Mouse (Mus musculus) adrenal gland, adult (tissue): ENCODE measurements at regions not wholly inside any gene's neighbourhood (a gene's known extent, or its start where the extent isn't known, plus 50 kb on each side); places are given as distances from the start of the nearest gene placed in this dataset.
"Not testable (repeated sequence)": the region's sequence is repeated elsewhere in the genome, so short reads cannot be mapped to it uniquely, and the experiment has no call there.

Experiments
- DNase-seq, 2 experiments: peaks; one replicate each; pipeline ENCODE4 v3.0.0; 2022 to 2023; ENCODE audit warnings: low spot score in 1 of 2; ENCODE audit not compliant: inconsistent age in 2 of 2

- DNase-seq = not testable (repeated sequence)
These were observed 100.0 kb downstream of the Raet1d start for GRCm38 (mm10) chr10:22460386-22460785.

GRCm38 (mm10) chr10:22460818-22461479 is 100.6 kb downstream of the Raet1d start:
- DNase-seq = not testable (repeated sequence)

- DNase-seq = not testable (repeated sequence)
These were observed 101.2 kb downstream of the Raet1d start for GRCm38 (mm10) chr10:22461480-22462050.

GRCm38 (mm10) chr10:22471722-22472330 is 111.5 kb downstream of the Raet1d start:
- not testable (repeated sequence) for DNase-seq

- DNase-seq = peak; percentile 18 to 72
These were observed 119.5 kb downstream of the Raet1d start for GRCm38 (mm10) chr10:22479860-22480259.

GRCm38 (mm10) chr10:22487071-22487470 is 126.7 kb downstream of the Raet1d start:
- not testable (repeated sequence) for DNase-seq

GRCm38 (mm10) chr10:22491806-22492347 is 131.5 kb downstream of the Raet1d start:
- DNase-seq = not testable (repeated sequence)

- no peak for DNase-seq
These were observed 135.7 kb downstream of the Raet1d start for GRCm38 (mm10) chr10:22495975-22496496.
